Mouse (Mus musculus): ENCODE data around the gene Pigm. TPM values are rescaled to one million over a fixed set of nuclear protein-coding genes. Genes with fewer than 3 reads are reported as not detected.
A peak's percentile ranks its signal among the peaks of the same experiment; 100 is the strongest.

The Pigm gene
- total RNA-seq (2022), result 1 to 10 TPM; 3.1 to 4.2 (median 3.6) TPM

- peak; percentile 97 for DNase-seq (ENCODE audit: low spot score)
Measured at GRCm38 (mm10) chr1:172376198-172376667, at the start of gene Pigm. Gene Pigm, plus strand, starts transcription at chr1:172376546.

- DNase-seq (ENCODE audit: low spot score), result no peak
Measured at GRCm38 (mm10) chr1:172326684-172327083, 49.7 kb upstream of the Pigm start.

GRCm38 (mm10) chr1:172327206-172328001 lies 48.9 kb upstream of the Pigm start:
- DNase-seq (ENCODE audit: low spot score), result no peak

GRCm38 (mm10) chr1:172328041-172328440 lies 48.3 kb upstream of the Pigm start:
- DNase-seq (ENCODE audit: low spot score), result no peak

GRCm38 (mm10) chr1:172328461-172328860 lies 47.9 kb upstream of the Pigm start:
- DNase-seq (ENCODE audit: low spot score), result no peak

- no peak for DNase-seq (ENCODE audit: low spot score)
Measured at GRCm38 (mm10) chr1:172329131-172329530, 47.2 kb upstream of the Pigm start, which contains the start of gene Kcnj9. Gene Kcnj9, minus strand, starts transcription at chr1:172329318.

- DNase-seq (ENCODE audit: low spot score), result no peak
Measured at GRCm38 (mm10) chr1:172329616-172330015, 46.7 kb upstream of the Pigm start.

GRCm38 (mm10) chr1:172331422-172331947 lies 44.9 kb upstream of the Pigm start:
- DNase-seq (ENCODE audit: low spot score), result no peak

GRCm38 (mm10) chr1:172332925-172333324 lies 43.4 kb upstream of the Pigm start:
- no peak for DNase-seq (ENCODE audit: low spot score)

GRCm38 (mm10) chr1:172333512-172333911 lies 42.8 kb upstream of the Pigm start:
- no peak for DNase-seq (ENCODE audit: low spot score)

- DNase-seq (ENCODE audit: low spot score), result no peak
Measured at GRCm38 (mm10) chr1:172335804-172336203, 40.5 kb upstream of the Pigm start.

GRCm38 (mm10) chr1:172337411-172338185 lies 38.7 kb upstream of the Pigm start:
- no peak for DNase-seq (ENCODE audit: low spot score)

GRCm38 (mm10) chr1:172340729-172341321 lies 35.5 kb upstream of the Pigm start, which contains the start of gene Kcnj10:
Gene Kcnj10, plus strand, starts transcription at chr1:172341210.
- peak; percentile 25 for DNase-seq (ENCODE audit: low spot score)

GRCm38 (mm10) chr1:172341386-172341785 lies 35.0 kb upstream of the Pigm start:
- no peak for DNase-seq (ENCODE audit: low spot score)

GRCm38 (mm10) chr1:172342729-172343128 lies 33.6 kb upstream of the Pigm start:
- no peak for DNase-seq (ENCODE audit: low spot score)

GRCm38 (mm10) chr1:172343914-172344313 lies 32.4 kb upstream of the Pigm start:
- DNase-seq (ENCODE audit: low spot score), result no peak

- no peak for DNase-seq (ENCODE audit: low spot score)
Measured at GRCm38 (mm10) chr1:172344820-172345219, 31.5 kb upstream of the Pigm start.

- no peak for DNase-seq (ENCODE audit: low spot score)
Measured at GRCm38 (mm10) chr1:172346707-172347106, 29.6 kb upstream of the Pigm start.

- no peak for DNase-seq (ENCODE audit: low spot score)
Measured at GRCm38 (mm10) chr1:172347382-172347781, 29.0 kb upstream of the Pigm start.

- DNase-seq (ENCODE audit: low spot score), result no peak
Measured at GRCm38 (mm10) chr1:172349504-172349903, 26.8 kb upstream of the Pigm start.

GRCm38 (mm10) chr1:172349916-172350812 lies 26.2 kb upstream of the Pigm start:
- DNase-seq (ENCODE audit: low spot score), result no peak
